Mouse (Mus musculus) Patski (cell line): ENCODE measurements around the gene Dnah10. TPM values are rescaled to one million over a fixed set of nuclear protein-coding genes. Genes with fewer than 3 reads are reported as not detected.

ENCODE experiments used
- ATAC-seq: fragments of 100-300 bp; one replicate; pipeline ENCODE4 v1.8.0; 2021
- CTCF ChIA-PET: fragments of 350-600 bp; sonication (Branson Sonifier 250); formaldehyde crosslinking; loops from one replicate; lab custom pipeline; 2022; ENCODE audit warnings: inconsistent platforms; lab: Charles Lee
- POLR2A ChIA-PET: fragments of 350-600 bp; sonication (Branson Sonifier 250); formaldehyde crosslinking; loops from one replicate; lab custom pipeline; 2022; ENCODE audit warnings: antibody characterized with exemption, inconsistent platforms; lab: Charles Lee
- DNase-seq: peaks from one replicate; pipeline ENCODE4 v3.0.0-alpha.2; 2011; ENCODE audit warnings: low read depth, low spot score
- H3K27me3 ChIP-seq: fragments of 371-371 bp; one replicate; pipeline ENCODE4 v1.5.1; 2021
- CTCF ChIP-seq: fragments of 100-300 bp; IDR thresholded peaks from one replicate; pipeline ENCODE4 v1.5.1; 2021
- in situ Hi-C: fragments of 300-500 bp; cut with MboI; formaldehyde crosslinking; loops from 3 replicates; pipeline ENCODE4 v1.11.1; 2018; ENCODE audit warnings: low pct_unique_long_range_greater_than_20kb, mixed read lengths
- polyA plus RNA-seq: library from polyadenylated mRNA; unstranded; gene quantifications from one replicate; pipeline ENCODE4 v1.2.3, GENCODE M21; 2021

Dnah10 gene
- polyA plus RNA-seq, 1 experiment from 2014 or later: 0.03 TPM

DNA sequence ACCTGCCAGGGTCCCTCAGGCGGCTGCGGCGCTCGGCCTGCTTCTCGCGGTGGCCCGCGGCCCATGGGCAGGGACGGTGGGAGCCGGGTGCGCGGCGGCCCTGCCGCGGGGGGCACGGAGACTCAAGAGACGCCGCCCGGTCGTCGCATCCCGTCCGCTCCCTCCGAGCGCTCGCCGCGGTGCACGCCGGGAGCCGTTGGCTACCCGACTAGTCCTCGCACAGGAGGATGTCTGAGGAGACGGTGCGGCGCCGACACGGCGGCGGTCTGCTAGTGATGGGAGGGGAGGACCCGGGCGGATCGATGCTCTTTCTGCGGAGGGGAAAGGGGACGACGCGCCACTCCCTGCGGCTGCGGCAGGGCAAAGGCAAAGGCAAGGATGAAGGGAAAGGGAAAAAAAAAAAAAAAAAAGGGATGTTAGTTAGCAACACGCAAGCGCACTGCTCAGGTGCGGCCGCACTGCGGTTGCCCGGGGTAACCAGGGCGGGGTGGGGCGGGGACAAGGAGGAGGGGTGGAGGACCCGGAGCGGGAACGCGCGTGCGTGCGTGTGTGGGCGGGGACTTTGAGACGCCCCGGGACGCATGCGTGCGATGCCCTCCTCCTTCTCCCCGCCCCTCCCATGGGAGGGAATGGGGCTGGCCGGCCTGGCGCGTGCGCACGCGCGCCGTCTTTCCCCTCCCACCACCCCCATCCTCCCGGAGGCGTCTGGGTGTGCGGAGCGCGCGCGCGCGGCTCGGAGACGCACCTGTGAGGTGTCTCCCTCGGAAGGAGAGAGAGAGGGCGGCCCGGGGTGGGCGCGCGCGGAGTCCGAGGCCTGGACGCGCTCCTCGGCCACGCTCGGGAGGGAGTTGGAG, 137.4 kb downstream of the Dnah10 start, which contains the start of the genes Ccdc92 and Zfp664:
Gene Ccdc92, minus strand, starts transcription at position 412 of the 854 bp plus-strand sequence.
Gene Zfp664, plus strand, starts transcription at position 679 of the 854 bp plus-strand sequence.
- POLR2A ChIA-PET: interaction anchor here (1.4 to 1.5 kb wide), 2 partner anchors 9 to 11 kb away, joined by 4 read pairs; no protein-coding TSS in a partner anchor
- DNase-seq (peak; percentile 93), ATAC-seq (peak; percentile 68)
- in situ Hi-C loops: loop anchor here (25.0 kb wide), 1 partner anchor 425 kb away; the partner anchor contains the start of genes Kmt5a and Sbno1
- no peak for TF ChIP-seq CTCF
- no peaks in the 10 kb centered on the region for H3K27me3 ChIP-seq
- CTCF ChIA-PET: interaction anchor here (1.5 to 3.1 kb wide), 3 partner anchors 12 to 18 kb away, joined by 3 to 16 read pairs (median 5); no protein-coding TSS in a partner anchor

DNA sequence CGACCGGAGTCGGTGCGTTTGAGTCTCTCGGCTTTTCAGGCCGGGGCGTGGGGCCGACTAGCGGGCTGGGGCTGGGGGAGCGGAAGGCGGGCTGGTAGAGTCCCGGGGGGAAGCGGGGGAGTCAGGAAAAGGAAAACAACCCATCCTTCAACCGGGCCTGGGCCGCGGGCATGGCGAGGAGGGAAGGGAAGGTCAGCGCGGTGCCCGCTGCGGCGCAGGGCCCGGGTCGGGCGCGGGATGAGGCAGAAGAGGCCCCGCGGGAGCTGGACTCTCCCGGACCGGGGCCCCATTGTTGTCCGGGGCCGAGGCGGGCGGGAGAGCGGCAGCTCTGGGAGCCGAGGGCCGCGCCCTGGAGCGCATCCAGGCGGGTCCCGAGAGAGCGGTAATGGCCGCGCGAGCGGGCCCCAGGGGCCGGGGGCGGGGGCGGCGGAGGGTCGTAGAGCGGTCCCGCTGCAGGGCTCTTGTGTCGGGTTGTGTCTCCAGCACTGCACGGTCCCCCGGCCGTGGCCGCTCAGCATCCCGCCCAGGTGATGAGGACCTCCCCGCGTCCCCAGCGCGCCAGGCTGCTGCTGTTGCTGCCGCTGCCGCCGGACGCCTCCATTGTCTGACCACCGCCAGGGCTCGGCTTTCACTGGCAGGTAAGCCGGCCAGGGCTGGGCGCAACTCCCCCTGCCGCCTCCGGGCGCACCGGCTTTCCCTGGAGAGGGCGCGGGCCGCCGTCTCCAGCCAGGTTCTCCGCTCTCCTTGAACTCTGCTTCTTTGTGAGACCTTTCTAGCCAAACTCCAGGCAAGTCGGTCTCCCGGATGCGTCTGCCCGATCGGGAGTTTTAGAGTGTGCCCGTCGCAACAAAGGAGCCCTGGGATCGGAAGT, 138.2 kb downstream of the Dnah10 start:
- POLR2A ChIA-PET: interaction anchor here (1.3 to 1.5 kb wide), 2 partner anchors 10 to 11 kb away, joined by 3 to 4 read pairs; no protein-coding TSS in a partner anchor

DNA sequence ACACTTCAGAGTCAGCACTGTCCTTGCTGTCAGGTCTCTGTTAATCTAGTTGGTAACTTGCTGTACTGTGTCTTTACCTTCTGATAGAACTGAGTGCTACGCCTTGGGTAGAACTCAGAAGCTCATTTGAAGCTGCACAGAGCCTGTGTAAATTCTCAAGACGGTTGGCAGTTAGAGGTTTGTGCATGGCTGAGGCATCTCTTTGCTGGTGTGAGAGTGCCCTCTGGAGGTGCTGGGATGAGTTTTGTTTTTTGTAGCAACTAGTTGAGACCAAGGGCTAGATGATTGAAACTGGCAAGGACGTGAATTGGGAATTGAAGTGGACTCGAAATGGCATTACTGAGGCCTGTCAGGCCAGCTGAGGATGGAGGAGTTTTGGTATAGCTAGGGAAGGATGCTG, 144.1 kb downstream of the Dnah10 start:
- DNase-seq (no peak), ATAC-seq (no peak)

More for the DNA sequence above, 138.2 kb downstream of the Dnah10 start:
- no peaks in the 10 kb centered on the region for H3K27me3 ChIP-seq
- CTCF ChIA-PET: interaction anchor here (0.9 to 1.1 kb wide), 2 partner anchors 19 to 87 kb away, joined by 3 read pairs; no protein-coding TSS in a partner anchor
- no peak for TF ChIP-seq CTCF
- ATAC-seq (peak; percentile 29), DNase-seq (no peak)
- in situ Hi-C loops: loop anchor here (25.0 kb wide), 1 partner anchor 426 kb away; the partner anchor contains the start of genes Kmt5a and Sbno1

DNA sequence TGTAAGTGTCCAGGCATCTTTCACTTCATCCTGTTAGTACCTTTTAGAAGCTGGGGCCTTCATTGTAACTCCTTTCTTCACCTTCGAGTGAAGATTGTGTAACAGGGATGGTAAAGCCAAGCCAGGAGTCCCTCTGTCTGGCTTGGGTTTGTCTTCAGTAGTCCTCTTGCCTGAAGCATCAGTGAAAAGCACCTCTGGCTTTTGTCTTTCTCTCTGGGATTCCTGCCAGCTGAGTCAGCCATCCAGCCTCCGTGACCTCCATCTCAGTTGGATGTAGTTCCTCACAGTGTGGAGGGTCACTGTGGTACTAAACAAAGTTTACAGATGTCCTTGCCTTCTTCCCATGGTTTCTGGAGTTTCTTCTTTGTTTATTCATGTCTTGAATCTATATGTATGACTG, 147.1 kb downstream of the Dnah10 start:
- ChIA-PET POLR2A (interaction anchor here (1.2 kb wide), 1 partner anchor 11 kb away, joined by 4 read pairs; no protein-coding TSS in a partner anchor), CTCF (interaction anchor here (1.7 kb wide), 1 partner anchor 27 kb away, joined by 4 read pairs; no protein-coding TSS in a partner anchor)
- peak; percentile 73 for DNase-seq
- peak; percentile 72 for ATAC-seq
- in situ Hi-C loops: loop anchor here (5.0 to 25.0 kb wide), 2 partner anchors 95 to 435 kb away; partner anchors contain the start of genes Kmt5a and Sbno1
- H3K27me3 ChIP-seq: no peaks in the 10 kb centered on the region
- TF ChIP-seq CTCF: no peak

More for the DNA sequence above, 144.1 kb downstream of the Dnah10 start:
- no peaks in the 10 kb centered on the region for H3K27me3 ChIP-seq
- ChIA-PET CTCF (interaction anchor here (0.7 to 3.4 kb wide), 13 partner anchors 8 to 399 kb away, joined by 3 to 22 read pairs (median 4); no protein-coding TSS in a partner anchor), POLR2A (interaction anchor here (0.8 to 0.9 kb wide), 2 partner anchors 30 to 92 kb away, joined by 3 read pairs; no protein-coding TSS in a partner anchor)
- in situ Hi-C loops: loop anchor here (25.0 kb wide), 1 partner anchor 432 kb away; the partner anchor contains the start of genes Kmt5a and Sbno1
- peak; percentile 95 for TF ChIP-seq CTCF

DNA sequence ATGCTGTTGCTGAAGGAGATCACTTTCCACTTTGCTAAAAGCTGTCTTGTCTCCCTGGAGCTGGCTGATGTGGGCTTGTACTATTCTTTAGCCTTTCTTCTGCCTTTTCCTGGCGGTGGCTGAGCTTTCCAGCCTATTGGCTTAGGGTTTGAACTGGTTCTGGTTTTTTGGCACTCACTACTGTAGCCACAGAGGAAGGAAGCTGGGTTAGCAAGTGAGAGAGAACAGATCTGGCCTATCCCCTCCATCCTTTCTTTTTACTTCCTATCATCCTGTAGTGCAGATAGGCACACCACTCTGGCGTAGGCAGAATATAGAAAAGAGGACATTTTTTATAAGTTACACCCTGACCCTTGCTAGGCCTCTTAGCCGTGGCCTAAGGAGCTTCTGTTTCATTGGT, 148.2 kb downstream of the Dnah10 start:
- ATAC-seq (no peak), DNase-seq (no peak)
- TF ChIP-seq CTCF: no peak
- ChIA-PET CTCF (interaction anchor here (1.0 to 2.0 kb wide), 7 partner anchors 9 to 398 kb away, joined by 3 to 7 read pairs (median 3); no protein-coding TSS in a partner anchor), POLR2A (interaction anchor here (0.6 to 1.4 kb wide), 4 partner anchors 9 to 311 kb away, joined by 3 to 6 read pairs (median 4); no protein-coding TSS in a partner anchor)
- in situ Hi-C loops: loop anchor here (5.0 to 25.0 kb wide), 2 partner anchors 96 to 436 kb away; partner anchors contain the start of genes Kmt5a and Sbno1
- H3K27me3 ChIP-seq: no peaks in the 10 kb centered on the region

DNA sequence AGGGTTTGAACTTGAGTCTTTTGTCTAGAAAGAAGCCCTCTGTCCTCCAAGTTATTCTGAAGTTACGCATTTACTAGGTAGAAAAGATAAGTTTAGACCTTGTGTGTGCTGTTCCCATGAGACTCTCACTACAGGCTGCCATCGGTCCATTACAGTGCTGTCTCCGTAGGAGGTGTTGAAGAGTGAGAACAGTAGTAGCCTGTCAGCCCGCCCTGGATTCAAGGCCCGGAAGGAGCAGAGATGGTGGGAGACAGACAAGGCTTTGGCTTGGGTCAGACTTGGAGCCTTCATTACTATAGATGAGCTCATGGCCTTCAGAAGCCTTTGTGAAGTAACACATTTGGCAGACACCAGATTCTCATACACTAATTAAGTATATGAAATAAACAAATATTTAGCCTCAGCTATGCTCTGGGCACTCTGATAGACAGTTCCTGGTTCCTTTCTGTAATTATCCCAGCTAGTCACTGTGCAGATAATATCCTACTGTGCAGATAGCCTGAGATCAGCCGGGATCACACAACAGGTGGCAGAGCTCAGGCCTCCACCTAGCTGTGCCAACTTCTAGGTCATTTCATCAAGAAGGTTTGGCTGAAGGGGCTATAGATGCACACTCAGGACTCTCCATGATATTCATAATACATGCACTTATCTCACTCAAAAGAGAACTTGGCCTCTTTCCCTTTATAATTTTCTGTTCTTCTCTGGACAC, 149.2 kb downstream of the Dnah10 start:
- CTCF ChIA-PET: interaction anchor here (1.1 to 2.0 kb wide), 5 partner anchors 10 to 25 kb away, joined by 3 to 7 read pairs (median 3); no protein-coding TSS in a partner anchor

DNA sequence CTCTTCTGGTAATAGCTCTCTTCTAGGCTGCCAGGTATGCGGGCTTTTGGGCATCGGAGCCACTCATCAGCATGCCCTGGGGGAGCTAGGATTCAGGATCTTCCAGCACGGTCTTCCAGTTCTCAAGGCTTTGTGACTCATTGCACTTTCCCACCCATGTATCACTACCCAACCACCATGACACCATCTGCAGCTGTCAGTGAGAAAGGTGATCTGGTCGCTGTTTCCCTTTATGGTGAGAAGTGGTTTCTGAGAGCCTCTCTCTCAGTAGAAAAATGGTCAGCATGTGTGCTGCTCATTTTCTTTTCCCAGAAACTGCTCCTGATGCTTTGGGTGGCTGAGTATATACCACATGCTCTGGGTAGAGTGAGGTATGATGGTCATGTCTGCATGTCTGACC, 154.4 kb downstream of the Dnah10 start:
- TF ChIP-seq CTCF: no peak
- H3K27me3 ChIP-seq: no peaks in the 10 kb centered on the region
- POLR2A ChIA-PET: no interaction called here
- in situ Hi-C loops: no loop called here
- CTCF ChIA-PET: interaction anchor here (1.3 to 1.9 kb wide), 2 partner anchors 9 to 11 kb away, joined by 4 read pairs; no protein-coding TSS in a partner anchor
- ATAC-seq (peak; percentile 18), DNase-seq (no peak)

More for the DNA sequence above, 149.2 kb downstream of the Dnah10 start:
- POLR2A ChIA-PET: interaction anchor here (0.5 to 1.4 kb wide), 3 partner anchors 8 to 371 kb away, joined by 3 to 6 read pairs (median 3); no protein-coding TSS in a partner anchor
- DNase-seq (no peak), ATAC-seq (no peak)
- in situ Hi-C loops: loop anchor here (5.0 to 25.0 kb wide), 2 partner anchors 97 to 437 kb away; partner anchors contain the start of genes Kmt5a and Sbno1
- no peak for TF ChIP-seq CTCF
- no peaks in the 10 kb centered on the region for H3K27me3 ChIP-seq

DNA sequence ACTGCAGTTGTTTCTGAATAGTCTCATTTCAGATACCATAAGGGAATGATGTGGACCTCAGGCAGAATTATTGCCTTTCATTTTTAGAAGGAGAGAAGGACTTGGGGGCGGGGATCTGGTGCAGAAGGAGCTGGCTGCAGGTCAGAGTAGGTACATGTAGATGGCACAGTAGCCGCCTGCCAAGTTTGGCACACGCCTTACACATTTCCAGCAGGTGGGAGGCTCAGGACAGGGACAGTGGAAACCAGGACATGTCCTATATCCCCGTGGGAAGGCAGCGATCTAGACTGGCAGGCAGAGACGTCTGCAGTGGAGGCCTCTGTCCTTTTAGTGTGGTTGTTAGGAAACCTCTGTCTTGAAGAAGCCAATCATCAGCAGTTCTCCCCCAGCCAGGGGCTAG, 154.9 kb downstream of the Dnah10 start:
- no peaks in the 10 kb centered on the region for H3K27me3 ChIP-seq
- CTCF ChIA-PET: interaction anchor here (0.9 kb wide), 1 partner anchor 20 kb away, joined by 3 read pairs; no protein-coding TSS in a partner anchor
- TF ChIP-seq CTCF: no peak
- no peak for DNase-seq
- POLR2A ChIA-PET: no interaction called here
- in situ Hi-C loops: no loop called here
- ATAC-seq: peak; percentile 11
